Mouse (Mus musculus): Measurements from ENCODE around the gene Ero1lb. TPM values are rescaled to one million over a fixed set of nuclear protein-coding genes. Genes with fewer than 3 reads are reported as not detected.
"Not testable (repeated sequence)": the region's sequence is repeated elsewhere in the genome, so short reads cannot be mapped to it uniquely, and the experiment has no call there.

Gene Ero1lb
- polyA plus RNA-seq, 1 experiment from 2014 or later: 15.1 TPM

GRCm38 (mm10) chr13:12646676-12647075, 81.0 kb downstream of the Ero1lb start:
- H3K9ac ChIP-seq; H3K4me2 ChIP-seq; H3K27ac ChIP-seq; H3K27me3 ChIP-seq; H3K4me1 ChIP-seq (replicated peaks); H3K36me3 ChIP-seq; ATAC-seq (ENCODE audit: low FRiP score); H3K4me3 ChIP-seq; H3K9me3 ChIP-seq: not testable (repeated sequence)
- 90% methylated on average over 5 of the region's 5 CpGs for WGBS

- peak overlapping the region; percentile 48 for H3K4me2 ChIP-seq
- H3K9me3 ChIP-seq: not testable (repeated sequence)
- under 1% methylated on average over 51 of the region's 79 CpGs for WGBS
Observed at GRCm38 (mm10) chr13:12650020-12650876, 84.6 kb downstream of the Ero1lb start.

DNA sequence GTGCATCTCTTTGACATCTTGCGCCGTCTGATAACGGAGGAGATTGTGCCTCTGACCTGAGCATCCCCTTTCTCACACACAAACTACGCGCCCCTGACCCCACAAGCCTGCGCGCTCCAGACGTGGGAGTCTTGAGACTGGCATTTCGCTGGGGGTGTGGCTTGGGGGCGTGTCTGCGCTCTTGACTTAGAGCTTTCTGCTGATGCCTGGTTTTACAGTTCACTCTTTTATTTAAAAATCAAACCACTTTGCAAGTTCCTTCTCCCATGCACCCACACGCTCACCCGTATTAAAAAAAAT, 85.2 kb downstream of the Ero1lb start:
- not testable (repeated sequence) for H3K27me3 ChIP-seq; H3K9me3 ChIP-seq; H3K36me3 ChIP-seq; H3K4me1 ChIP-seq (replicated peaks)
- Histone ChIP-seq H3K4me2 (peak overlapping the region; percentile 48), H3K9ac (peak overlapping the region; percentile 46; the same call in 1 of the 2 replicates), H3K4me3 (peak overlapping the region; percentile 43), H3K27ac (peak overlapping the region; percentile 69; the same call in 1 of the 2 replicates)
- 0% methylated on average over 13 of the region's 13 CpGs for WGBS
- ATAC-seq (ENCODE audit: low FRiP score): peak; percentile 81

More at GRCm38 (mm10) chr13:12650020-12650876, 84.6 kb downstream of the Ero1lb start:
- Histone ChIP-seq H3K4me3 (peak overlapping the region; percentile 43), H3K9ac (peak overlapping the region; percentile 71), H3K27ac (peak overlapping the region; percentile 86)
- H3K4me1 ChIP-seq (replicated peaks); H3K27me3 ChIP-seq; H3K36me3 ChIP-seq: not testable (repeated sequence)
- ATAC-seq (ENCODE audit: low FRiP score): peak; percentile 92

Other genes starting within 250 kb of the Ero1lb start
- 3.5 and 5.5 TPM in 2 replicates for gene Actn2, start 225.1 kb upstream of the Ero1lb start, polyA plus RNA-seq (2015; fragmentation: Nextera tagmentation; extraction: Ambion mirVana)
- gene Heatr1, start 170.8 kb upstream of the Ero1lb start, polyA plus RNA-seq (2015; fragmentation: Nextera tagmentation; extraction: Ambion mirVana): 12.5 and 12.8 TPM in 2 replicates
- gene Lgals8, start 100.9 kb upstream of the Ero1lb start, polyA plus RNA-seq (2015; fragmentation: Nextera tagmentation; extraction: Ambion mirVana): 16.0 and 20.0 TPM in 2 replicates
- 0.93 and 1.6 TPM in 2 replicates for gene Edaradd, start 45.4 kb upstream of the Ero1lb start, polyA plus RNA-seq (2015; fragmentation: Nextera tagmentation; extraction: Ambion mirVana)
- not detected in 2 replicates for gene Prl2c3, start 234.2 kb downstream of the Ero1lb start, polyA plus RNA-seq (2015; fragmentation: Nextera tagmentation; extraction: Ambion mirVana)

Data from hindbrain, embryonic 13.5 days (tissue).